Mouse (Mus musculus): ENCODE results near the gene Gab3.

Gab3 gene

DNA sequence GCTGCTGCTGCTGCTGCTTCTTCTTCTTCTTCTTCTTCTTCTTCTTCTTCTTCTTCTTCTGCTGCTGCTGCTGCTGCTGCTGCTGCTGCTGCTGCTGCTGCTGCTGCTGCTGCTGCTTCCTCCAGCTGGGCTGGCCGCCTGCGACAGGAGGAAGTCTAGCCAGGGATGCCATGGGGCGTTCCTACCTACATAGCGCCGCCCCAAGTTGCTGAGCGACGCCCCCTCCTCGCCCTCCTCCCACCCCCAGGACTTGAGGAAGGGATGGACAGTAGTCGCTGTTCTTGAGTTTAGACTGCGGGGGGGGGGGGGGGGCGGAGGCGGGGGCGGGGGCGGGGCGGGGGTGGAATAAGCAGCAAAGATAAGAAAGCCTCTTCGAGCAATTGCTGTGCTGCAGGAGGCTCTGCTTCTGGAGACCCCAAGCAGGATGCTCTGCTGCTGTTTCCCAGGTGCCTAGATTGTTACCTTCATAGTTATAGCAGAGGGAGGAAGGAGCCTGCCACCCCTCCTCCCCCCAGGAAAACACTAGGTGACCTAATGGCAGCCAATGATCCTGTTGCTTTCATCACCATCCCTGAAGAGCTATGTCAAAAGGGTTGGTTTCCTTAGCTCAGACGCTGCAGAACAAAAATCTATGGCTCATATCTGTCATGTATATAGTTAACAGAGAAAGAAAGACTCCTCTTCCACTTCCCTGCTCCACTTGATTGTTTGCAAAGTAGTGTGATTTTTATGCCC, at the start of gene Gab3:
TSS of gene Gab3 (minus strand) at position 685 of the 735 bp plus-strand sequence.
- peak in 1 of 2 experiments; percentile 45 for DNase-seq (ENCODE audit: low spot score in 2 of 2)

DNA sequence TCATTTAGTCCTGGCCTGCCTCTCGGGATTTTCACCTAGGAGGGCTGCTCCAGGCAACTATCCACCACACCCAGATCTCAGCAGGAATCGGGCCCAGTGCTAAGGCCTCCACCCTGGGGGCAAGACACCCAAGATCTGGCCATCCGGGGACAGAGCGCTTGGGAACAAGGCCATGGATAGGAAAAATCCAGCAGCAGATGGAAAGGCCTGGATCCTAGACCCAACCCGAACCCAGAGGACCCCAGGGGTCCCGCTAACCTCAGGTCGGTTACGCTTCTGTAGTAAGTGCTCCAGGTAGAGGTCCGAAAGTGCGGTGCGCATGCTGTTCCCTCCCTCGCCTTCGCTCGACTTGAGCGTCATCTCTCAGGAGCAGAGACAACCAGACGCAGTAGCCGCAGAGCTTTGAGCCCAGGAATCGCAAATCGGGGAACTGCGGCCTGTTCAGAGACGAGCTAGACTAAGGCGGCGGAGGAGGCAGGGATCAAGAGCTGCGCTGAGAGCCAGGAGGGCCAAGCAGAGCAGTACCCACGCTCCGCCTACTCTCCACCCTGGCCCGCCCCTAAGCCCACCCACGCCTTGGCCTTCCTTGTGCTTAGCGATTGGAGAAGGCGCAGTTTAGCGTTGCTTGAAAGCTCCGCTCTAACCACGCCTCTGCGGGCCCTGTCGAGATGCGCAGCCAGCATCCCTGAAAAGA, 45.4 kb upstream of the Gab3 start, which contains the start of gene Mpp1:
TSS of gene Mpp1 (minus strand) at position 550 of the 694 bp plus-strand sequence.
- peak; percentile 67 to 81 for DNase-seq (ENCODE audit: low spot score in 2 of 2)

DNA sequence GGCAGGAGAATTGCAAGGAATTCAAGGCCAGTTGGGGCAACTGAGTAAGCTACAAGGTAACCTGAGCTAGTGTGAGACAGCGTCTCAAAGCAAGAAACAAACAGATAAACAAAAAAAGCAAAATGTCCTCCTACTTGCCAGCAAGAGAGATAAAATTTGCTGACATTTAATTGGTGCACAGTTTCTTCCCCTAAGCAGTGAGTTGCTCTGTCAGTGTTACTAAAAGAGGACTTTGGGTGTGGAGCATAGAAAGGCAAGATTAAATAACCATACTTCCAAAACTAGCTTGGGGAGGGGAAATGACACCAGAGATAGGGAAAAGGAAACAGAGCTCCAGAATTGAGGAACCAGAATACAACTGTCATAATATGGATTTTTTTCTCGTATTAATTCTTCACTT, 44.2 kb upstream of the Gab3 start:
- no peak for DNase-seq (ENCODE audit: low spot score in 2 of 2)

DNA sequence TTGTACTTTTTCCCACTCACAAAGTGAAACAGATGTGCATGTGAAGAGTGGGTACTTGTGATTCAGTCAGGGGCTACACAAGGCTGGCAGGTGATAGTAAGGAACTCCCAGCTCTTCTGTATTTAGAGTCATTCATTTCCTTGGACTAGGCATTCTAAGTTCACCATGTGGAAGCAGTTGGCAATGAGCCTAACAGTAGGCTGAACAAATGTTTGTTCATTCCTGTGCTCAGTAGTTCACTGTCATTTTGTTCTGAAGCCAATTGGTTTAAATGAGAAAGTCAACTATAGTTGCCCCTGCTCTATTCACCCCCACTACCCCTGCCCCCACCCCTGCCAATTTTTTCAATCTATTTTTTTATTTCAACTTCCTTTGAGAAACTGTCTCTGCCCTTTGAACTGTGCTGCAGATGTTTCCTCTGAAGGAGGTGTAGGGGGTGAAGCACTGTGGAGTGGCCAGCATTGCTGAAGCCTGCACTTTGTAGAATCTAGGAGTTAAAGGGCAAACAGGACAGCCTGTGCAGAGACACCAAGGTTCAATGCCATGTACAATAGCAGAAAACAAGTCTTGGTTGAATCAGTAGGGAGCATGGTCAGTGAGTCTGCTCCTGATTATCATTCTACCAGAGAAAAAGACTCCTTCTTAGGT, 43.2 kb upstream of the Gab3 start:
- no peak for DNase-seq (ENCODE audit: low spot score in 2 of 2)

GRCm38 (mm10) chrX:75126893-75127292, 41.6 kb upstream of the Gab3 start:
- no peak for DNase-seq (ENCODE audit: low spot score in 2 of 2)

GRCm38 (mm10) chrX:75125606-75126005, 40.3 kb upstream of the Gab3 start:
- DNase-seq (ENCODE audit: low spot score in 2 of 2) = no peak

DNA sequence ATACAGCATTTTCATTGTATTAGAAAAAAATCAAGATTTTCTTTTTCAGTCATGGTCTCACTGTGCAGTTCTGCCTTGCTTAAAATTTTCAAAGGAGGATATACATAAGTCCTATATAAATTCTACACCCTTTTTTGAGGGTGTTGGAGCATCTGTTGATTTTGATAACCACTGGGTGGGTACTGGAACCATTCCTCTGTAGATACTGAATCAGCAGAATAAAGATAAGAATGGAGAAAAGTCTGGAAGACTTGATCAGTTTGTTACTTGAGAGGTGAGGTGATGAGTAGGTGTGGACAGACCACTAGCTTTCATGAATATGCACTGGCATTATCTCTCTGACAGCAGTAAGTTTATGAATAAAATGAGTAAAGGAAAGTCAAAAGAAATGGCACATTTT, 30.3 kb upstream of the Gab3 start:
- DNase-seq (ENCODE audit: low spot score in 2 of 2) = no peak

- DNase-seq (ENCODE audit: low spot score in 2 of 2) = no peak
Measured at GRCm38 (mm10) chrX:75102293-75102692, 17.0 kb upstream of the Gab3 start.

- DNase-seq (ENCODE audit: low spot score in 2 of 2) = no peak
Measured at GRCm38 (mm10) chrX:75098799-75099198, 13.5 kb upstream of the Gab3 start.

- no peak for DNase-seq (ENCODE audit: low spot score in 2 of 2)
Measured at GRCm38 (mm10) chrX:75096163-75096770, 11.0 kb upstream of the Gab3 start.

GRCm38 (mm10) chrX:75095369-75096162, 10.3 kb upstream of the Gab3 start, which contains the start of gene Dkc1:
Gene Dkc1, plus strand, starts transcription at chrX:75095854.
- DNase-seq (ENCODE audit: low spot score in 2 of 2) = peak; percentile 86 to 88

DNA sequence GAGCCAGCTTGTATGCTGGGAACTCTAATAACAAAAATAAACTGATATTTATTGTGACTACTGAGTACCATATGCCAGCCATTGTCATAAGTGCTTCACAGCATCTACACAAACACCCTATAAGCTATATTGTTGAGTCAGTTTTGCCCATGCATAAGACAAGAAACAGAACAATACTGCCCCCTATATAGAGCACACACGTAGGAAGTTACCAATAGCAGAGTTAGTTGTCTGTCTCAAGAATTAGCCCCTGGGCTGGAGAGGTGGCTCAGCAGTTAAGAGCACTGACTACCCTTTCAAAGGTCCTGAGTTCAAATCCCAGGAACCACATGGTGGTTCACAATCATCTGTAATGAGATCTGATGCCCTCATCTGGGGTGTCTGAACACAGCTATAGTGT, 396 bp upstream of the Gab3 start:
- no peak for DNase-seq (ENCODE audit: low spot score in 2 of 2)

- peak in 1 of 2 experiments; percentile 16 for DNase-seq (ENCODE audit: low spot score in 2 of 2)
Measured at GRCm38 (mm10) chrX:75083982-75084773, 1.1 kb downstream of the Gab3 start.

DNA sequence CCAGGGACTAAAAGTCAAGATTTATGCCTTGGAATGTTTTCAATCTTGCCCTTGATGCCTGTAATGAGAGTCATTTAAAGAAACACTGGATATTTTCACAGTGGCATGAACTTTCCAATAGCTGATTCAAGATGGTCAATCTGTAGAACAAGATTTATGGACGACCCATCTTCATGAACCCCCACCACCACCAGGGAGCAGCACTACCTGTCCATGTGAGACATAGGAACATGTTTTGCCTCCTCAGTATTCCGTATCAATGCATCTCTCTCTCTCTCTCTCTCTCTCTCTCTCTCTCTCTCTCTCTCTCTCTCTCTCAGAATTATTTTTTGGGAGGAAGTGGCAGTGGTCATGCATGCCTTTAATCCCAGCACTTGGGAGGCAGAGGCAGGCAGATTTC, 2.9 kb downstream of the Gab3 start:
- DNase-seq (ENCODE audit: low spot score in 2 of 2) = no peak

DNA sequence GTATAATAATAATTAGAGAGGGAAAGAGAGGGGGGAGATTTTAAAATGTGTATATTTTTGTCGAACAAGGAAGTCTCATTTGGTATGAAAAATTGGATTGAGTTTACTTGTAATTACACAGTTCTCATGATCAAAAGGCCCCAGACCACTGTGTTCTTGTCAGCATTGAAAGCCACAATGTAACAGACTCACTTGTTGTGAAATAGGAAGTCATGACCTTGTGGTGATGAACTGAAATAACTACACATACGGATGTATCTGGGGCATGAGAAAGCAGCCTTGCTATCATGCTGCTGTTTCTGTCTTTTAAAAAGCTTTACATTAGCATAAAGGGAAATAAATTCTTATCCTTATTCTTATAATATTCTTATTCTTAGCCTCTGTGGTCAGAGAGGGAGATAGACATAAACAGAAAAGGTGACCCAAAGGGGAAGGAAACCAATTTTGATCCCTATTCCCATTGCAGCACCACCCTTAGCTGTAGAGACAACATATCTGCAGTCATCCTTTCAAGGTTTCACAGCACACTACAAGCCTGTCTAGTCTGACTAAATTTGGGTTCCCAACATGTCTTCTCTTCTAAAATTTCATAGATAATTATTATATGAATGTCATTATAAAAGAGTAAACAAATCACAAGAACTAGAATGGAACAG, 29.0 kb downstream of the Gab3 start:
- DNase-seq (ENCODE audit: low spot score in 2 of 2) = no peak

DNA sequence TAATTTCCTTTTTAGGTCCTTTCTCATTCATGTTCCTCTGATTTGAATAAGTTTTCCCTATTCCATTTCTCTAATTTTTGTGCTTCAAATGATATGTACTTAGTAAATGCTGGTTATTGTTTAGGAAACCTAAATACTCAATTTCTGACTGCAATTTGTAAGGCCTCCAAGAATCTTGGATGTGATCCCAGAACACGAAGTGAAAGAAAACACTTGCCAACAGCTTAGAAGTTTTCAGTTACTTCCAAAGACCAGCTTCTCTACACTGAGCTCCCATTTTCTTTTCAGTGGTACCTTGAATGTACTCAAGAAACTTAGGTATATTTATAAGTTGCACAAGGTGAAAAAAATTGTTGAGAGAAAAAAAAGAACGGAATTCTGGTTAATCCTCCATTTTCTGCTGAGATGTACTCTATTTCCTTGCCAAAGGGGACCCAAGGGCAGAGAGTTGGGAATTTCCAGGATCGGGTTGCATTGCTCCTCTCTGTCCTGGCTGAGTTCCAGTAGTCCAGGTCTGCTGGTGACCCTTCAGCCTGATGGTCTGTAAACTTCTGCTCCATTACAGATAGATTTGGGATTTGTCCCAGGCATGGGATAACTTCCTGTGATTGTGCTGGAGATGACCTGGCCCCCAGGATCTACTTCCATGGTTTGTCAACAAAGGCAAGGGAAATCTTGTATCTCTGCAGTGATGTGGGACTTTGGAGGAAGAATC, 38.2 kb downstream of the Gab3 start:
- no peak for DNase-seq (ENCODE audit: low spot score in 2 of 2)

GRCm38 (mm10) chrX:75045931-75046330, 39.3 kb downstream of the Gab3 start:
- DNase-seq (ENCODE audit: low spot score in 2 of 2) = no peak

DNA sequence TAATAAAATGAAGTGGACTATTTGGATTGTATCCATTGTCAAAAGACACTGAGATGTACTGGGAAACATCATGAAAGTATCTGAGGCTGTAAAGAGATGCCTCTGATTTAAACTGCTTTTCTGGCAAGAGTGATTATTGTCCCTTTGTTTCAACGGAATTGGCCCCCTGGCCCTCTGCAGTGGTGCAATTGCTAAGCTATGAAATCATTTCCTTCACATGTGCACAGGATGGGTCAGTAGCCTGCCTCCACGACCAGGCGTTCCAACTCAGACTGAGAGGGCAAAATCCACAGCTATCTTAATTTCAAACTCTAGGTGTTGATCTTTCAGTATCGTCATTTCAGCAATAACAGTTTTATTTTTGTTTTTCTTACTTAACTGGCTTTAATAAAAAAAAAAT, 40.7 kb downstream of the Gab3 start:
- no peak for DNase-seq (ENCODE audit: low spot score in 2 of 2)

GRCm38 (mm10) chrX:75036626-75037025, 48.6 kb downstream of the Gab3 start:
- no peak for DNase-seq (ENCODE audit: low spot score in 2 of 2)

Measured in urinary bladder, postnatal 4 days (tissue).